Mouse (Mus musculus) spleen, postnatal 36 days (tissue): ENCODE measurements around the gene Mapk11.

Source experiments
- DNase-seq, 2 experiments: peaks; one replicate each; pipeline ENCODE4 v3.0.0; 2022; ENCODE audit warnings: low spot score in 2 of 2, mixed read lengths in 1 of 2

Mapk11 gene

DNA sequence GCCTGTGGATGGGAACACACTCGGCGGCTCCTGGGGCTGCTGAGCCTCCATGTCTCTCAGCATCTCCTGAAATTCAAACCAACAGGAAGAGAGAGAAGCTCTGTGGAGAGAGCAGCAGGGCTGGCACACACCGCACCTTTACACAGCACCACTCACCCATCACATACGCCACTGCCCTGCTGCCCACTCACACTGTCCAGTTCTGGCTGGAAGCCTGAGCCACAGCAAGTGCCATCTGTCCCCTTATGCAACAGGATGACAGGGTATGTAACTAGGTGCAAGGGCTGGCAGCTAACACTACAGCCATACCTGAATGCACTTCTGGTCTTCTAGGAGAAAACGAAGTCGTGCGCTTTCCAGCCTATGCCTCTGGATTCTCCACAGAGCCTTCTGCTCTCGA is 45.0 kb downstream of the Mapk11 start:
- DNase-seq: no peak

DNA sequence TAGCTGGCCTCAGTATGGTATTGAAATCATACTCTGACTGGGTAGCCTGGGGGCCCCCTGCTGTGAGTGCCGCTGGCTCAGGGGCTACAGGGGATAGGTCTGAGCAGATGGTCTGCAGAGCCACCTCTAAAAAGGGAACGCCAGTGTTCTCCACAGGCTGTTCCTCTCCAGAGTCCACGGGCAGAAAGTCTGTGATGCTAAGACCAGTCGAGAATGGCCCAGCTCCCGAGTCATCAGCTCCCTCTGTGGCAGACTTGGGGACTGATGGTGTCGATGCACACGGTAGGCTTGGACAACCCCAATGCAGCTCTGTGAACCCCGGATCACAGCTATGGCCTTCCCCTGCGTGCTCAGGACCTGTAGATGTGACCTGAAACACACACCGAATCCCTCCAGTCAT is 45.5 kb downstream of the Mapk11 start:
- DNase-seq: no peak

DNA sequence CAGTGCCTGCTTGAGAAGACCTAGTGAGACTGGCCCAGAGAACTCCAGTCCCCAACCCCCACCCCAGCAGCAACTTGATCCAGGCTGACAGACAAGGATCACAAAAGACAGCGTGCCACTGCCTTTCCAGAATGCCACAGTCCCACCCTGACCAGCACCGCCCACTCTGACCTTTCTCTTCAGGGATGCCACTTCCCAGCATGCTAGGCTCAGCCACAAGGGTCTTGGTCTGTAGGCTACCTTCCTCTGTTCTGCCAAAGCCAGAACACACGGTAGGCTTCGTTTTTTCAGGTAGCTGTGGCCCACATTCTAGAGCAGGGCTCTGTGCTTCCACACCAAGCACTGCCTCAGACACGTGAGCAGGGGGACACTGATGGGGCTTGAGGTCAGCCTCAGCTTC is 46.8 kb downstream of the Mapk11 start:
- DNase-seq: no peak

DNA sequence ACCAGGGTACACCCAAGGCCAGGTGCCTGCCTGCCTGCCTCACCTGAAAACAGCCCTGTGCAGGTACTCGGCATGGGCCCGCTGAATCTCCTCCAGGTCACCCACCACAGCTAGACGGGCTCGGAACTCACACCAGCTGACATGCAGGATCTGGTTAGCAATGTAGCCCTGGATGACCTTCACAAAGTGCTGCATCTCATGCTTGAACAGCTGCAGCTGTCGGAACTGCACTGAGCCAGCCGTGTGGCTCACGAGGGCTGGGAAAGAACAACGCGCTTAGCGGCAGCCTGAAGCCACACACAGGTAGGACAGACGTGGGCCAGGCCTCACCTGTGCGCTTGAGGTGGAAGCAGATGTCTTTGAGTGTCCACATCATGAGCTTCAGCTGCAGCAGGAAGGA is 48.6 kb downstream of the Mapk11 start:
- DNase-seq: no peak

DNA sequence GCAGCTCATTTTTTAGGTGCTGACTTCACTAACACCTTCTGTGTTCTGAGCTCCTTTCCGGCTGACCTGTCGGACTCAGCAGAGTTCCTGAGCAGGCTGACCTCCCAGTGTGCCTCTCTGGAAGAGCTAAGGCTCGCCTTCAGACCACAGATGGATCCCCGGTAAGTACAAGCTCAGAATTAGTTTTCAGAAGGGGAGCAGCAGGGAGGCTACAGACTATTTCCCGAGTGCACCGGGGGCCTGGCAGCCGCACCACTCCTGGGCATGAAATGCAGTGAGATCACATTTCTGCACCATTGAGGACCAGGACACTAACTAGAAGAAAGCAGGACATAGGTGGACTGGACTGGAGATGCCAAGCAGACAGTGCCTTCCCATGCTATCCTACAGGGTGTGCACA is 50.8 kb downstream of the Mapk11 start:
- no peak for DNase-seq

DNA sequence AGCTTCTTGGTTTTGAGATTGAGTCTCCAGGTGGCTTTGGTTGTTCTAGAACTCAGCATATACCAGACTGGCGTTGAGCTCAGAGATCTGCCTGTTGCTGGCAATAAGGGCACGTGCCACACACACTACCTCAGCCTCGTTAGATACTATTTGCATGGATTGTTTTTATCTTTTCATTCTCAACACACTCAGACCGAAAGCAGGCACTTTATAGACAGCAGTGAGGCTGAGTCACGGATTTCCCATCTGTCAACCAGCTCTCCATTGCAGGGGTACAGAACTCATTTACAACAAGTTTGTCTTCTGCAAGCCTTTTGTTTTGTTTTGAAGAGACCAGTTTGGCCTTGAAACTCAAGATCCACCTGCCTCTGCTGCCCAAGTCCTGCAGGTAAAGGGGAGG is 52.0 kb downstream of the Mapk11 start:
- no peak for DNase-seq
